15 mouse cellular contexts compared by ENCODE assay signal in the genomic region with DNA sequence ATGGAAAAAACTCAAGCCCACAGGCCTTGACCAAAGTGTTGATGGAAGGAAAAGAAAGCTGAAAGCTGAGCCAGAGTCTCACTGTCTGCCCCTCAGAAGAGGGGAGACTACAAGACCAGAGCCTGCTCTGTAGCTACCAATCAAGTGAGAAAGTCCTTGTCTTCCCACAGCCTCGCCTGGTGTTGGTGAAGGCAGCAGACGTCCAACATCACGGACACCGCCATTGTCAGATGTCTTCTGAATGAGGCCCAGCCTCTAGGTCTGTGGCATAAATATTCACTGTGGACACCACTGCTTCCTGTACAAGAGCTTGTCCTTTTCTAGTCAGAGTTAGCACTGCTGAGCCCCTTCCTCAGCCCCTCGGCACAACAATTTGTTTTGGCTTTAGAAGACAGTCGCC.
"Had no signal": no experiment of that assay in that cellular context is flagged by ENCODE, and none has a peak within 500 bp of the region (broad histone marks: within the 10 kb centered on the region; RNA-seq: fewer than 3 reads in every experiment).

No protein-coding gene starts in this region.

- DNase-seq: liver, embryonic 13.5 days; right cerebral cortex, postnatal 14 days; thymus, adult 2 months; thymus, postnatal 25 days; thymus, postnatal 4 days had no signal

- H3K4me3 ChIP-seq: limb, embryonic 15.5 days; liver, embryonic 13.5 days; liver, embryonic 15.5 days; midbrain, embryonic 13.5 days; midbrain, embryonic 15.5 days; neural tube, embryonic 12.5 days; stomach, embryonic 15.5 days had no signal

- H3K27me3 ChIP-seq: limb, embryonic 15.5 days; liver, embryonic 13.5 days; liver, embryonic 15.5 days; megakaryocyte, embryonic 14.5 days; midbrain, embryonic 13.5 days; midbrain, embryonic 15.5 days; neural tube, embryonic 12.5 days; stomach, embryonic 15.5 days had no signal

- H3K9me3 ChIP-seq: limb, embryonic 15.5 days; liver, embryonic 13.5 days; liver, embryonic 15.5 days; megakaryocyte, embryonic 14.5 days; midbrain, embryonic 13.5 days; midbrain, embryonic 15.5 days; neural tube, embryonic 12.5 days; stomach, embryonic 15.5 days had no signal

- H3K36me3 ChIP-seq: limb, embryonic 15.5 days; liver, embryonic 15.5 days; midbrain, embryonic 13.5 days; midbrain, embryonic 15.5 days; neural tube, embryonic 12.5 days; stomach, embryonic 15.5 days had no signal

- H3K4me1 ChIP-seq: limb, embryonic 15.5 days; liver, embryonic 15.5 days; megakaryocyte, embryonic 14.5 days; midbrain, embryonic 15.5 days had no signal

- H3K9ac ChIP-seq: limb, embryonic 15.5 days; liver, embryonic 13.5 days; liver, embryonic 15.5 days; midbrain, embryonic 13.5 days; midbrain, embryonic 15.5 days; neural tube, embryonic 12.5 days; stomach, embryonic 15.5 days had no signal

- ATAC-seq: midbrain, embryonic 13.5 days; midbrain, embryonic 15.5 days had no signal

- H3K27ac ChIP-seq: limb, embryonic 15.5 days; liver, embryonic 13.5 days; liver, embryonic 15.5 days; macrophage; midbrain, embryonic 13.5 days; midbrain, embryonic 15.5 days; neural tube, embryonic 12.5 days; stomach, embryonic 15.5 days; stomach, postnatal 0 days had no signal

- H3K4me2 ChIP-seq: limb, embryonic 15.5 days; liver, embryonic 13.5 days; liver, embryonic 15.5 days; midbrain, embryonic 11.5 days; midbrain, embryonic 13.5 days; midbrain, embryonic 15.5 days; neural tube, embryonic 12.5 days; stomach, embryonic 15.5 days had no signal
